Mouse (Mus musculus) ovary, postnatal 14 days (tissue): ENCODE measurements around the gene Stard13.

Experiments used
- DNase-seq: peaks from one replicate; pipeline ENCODE4 v3.0.0; 2022; ENCODE audit warnings: low spot score

Gene Stard13

GRCm38 (mm10) chr5:151181288-151181687 is 52.3 kb downstream of the Stard13 start:
- no peak for DNase-seq

- no peak for DNase-seq
Measured at GRCm38 (mm10) chr5:151180176-151180785, 53.4 kb downstream of the Stard13 start.

GRCm38 (mm10) chr5:151177171-151177570 is 56.5 kb downstream of the Stard13 start:
- no peak for DNase-seq

- DNase-seq, result no peak
Measured at GRCm38 (mm10) chr5:151175897-151176313, 57.7 kb downstream of the Stard13 start.

- no peak for DNase-seq
Measured at GRCm38 (mm10) chr5:151174485-151175460, 58.9 kb downstream of the Stard13 start.

- no peak for DNase-seq
Measured at GRCm38 (mm10) chr5:151173774-151174173, 59.9 kb downstream of the Stard13 start.

- no peak for DNase-seq
Measured at GRCm38 (mm10) chr5:151170168-151170750, 63.4 kb downstream of the Stard13 start.

- DNase-seq, result no peak
Measured at GRCm38 (mm10) chr5:151168191-151168590, 65.4 kb downstream of the Stard13 start.

- DNase-seq, result no peak
Measured at GRCm38 (mm10) chr5:151167641-151168040, 66.0 kb downstream of the Stard13 start.

GRCm38 (mm10) chr5:151166266-151166665 is 67.4 kb downstream of the Stard13 start:
- DNase-seq, result no peak

- no peak for DNase-seq
Measured at GRCm38 (mm10) chr5:151165381-151166016, 68.1 kb downstream of the Stard13 start.

GRCm38 (mm10) chr5:151164815-151165214 is 68.8 kb downstream of the Stard13 start:
- no peak for DNase-seq

- no peak for DNase-seq
Measured at GRCm38 (mm10) chr5:151162642-151163041, 71.0 kb downstream of the Stard13 start.

- DNase-seq, result no peak
Measured at GRCm38 (mm10) chr5:151155247-151155646, 78.4 kb downstream of the Stard13 start.

GRCm38 (mm10) chr5:151154780-151155179 is 78.9 kb downstream of the Stard13 start:
- no peak for DNase-seq

- DNase-seq, result no peak
Measured at GRCm38 (mm10) chr5:151154030-151154429, 79.6 kb downstream of the Stard13 start.

GRCm38 (mm10) chr5:151151549-151151948 is 82.1 kb downstream of the Stard13 start:
- no peak for DNase-seq

- DNase-seq, result no peak
Measured at GRCm38 (mm10) chr5:151149509-151149908, 84.1 kb downstream of the Stard13 start.

- DNase-seq, result no peak
Measured at GRCm38 (mm10) chr5:151148079-151148478, 85.6 kb downstream of the Stard13 start.

- DNase-seq, result no peak
Measured at GRCm38 (mm10) chr5:151145807-151146206, 87.8 kb downstream of the Stard13 start.

GRCm38 (mm10) chr5:151143955-151144354 is 89.7 kb downstream of the Stard13 start:
- DNase-seq, result no peak
